Mouse (Mus musculus): ENCODE measurements around the gene Nckap1l. TPM values are rescaled to one million over a fixed set of nuclear protein-coding genes. Genes with fewer than 3 reads are reported as not detected.
"Not testable (repeated sequence)": the region's sequence is repeated elsewhere in the genome, so short reads cannot be mapped to it uniquely, and the experiment has no call there.

Gene Nckap1l
- total RNA-seq (2021) = 1 to 10 TPM; 6.9 to 8.7 TPM
- long read RNA-seq, experiment 1, full-length matches to known transcripts = 2 of 6 reads
- long read RNA-seq, experiment 1, partial matches to known transcripts = 2 of 6 reads
- long read RNA-seq, experiment 1, other reads (novel, unspliced or antisense) = 2 of 6 reads
- long read RNA-seq, experiment 2, full-length matches to known transcripts = 5 of 6 reads
- long read RNA-seq, experiment 2, partial matches to known transcripts = 0 of 6 reads
- long read RNA-seq, experiment 2, other reads (novel, unspliced or antisense) = 1 of 6 reads

GRCm38 (mm10) chr15:103453551-103454218 lies at the start of gene Nckap1l:
Gene Nckap1l, plus strand, starts transcription at chr15:103453794.
- peak in 1 of 2 experiments; percentile 16 for DNase-seq (ENCODE audit: low spot score in 2 of 2)

GRCm38 (mm10) chr15:103405586-103405985 lies 48.0 kb upstream of the Nckap1l start:
- not testable (repeated sequence) for H3K27ac ChIP-seq; H3K4me3 ChIP-seq; DNase-seq (ENCODE audit: low spot score in 2 of 2)

More at GRCm38 (mm10) chr15:103453551-103454218, at the start of gene Nckap1l:
- H3K4me3 ChIP-seq = no peak within 1 kb of the TSS
- TF ChIP-seq CTCF (conservative IDR thresholded peaks at IDR 0.05) = no peak
- no peak within 1 kb of the TSS for H3K27ac ChIP-seq

- Histone ChIP-seq H3K4me3 (no peak overlapping the region), H3K27ac (no peak overlapping the region)
- no peak for TF ChIP-seq CTCF (conservative IDR thresholded peaks at IDR 0.05)
- DNase-seq (ENCODE audit: low spot score in 2 of 2) = no peak
Observed at GRCm38 (mm10) chr15:103427017-103427416, 26.6 kb upstream of the Nckap1l start.

- Histone ChIP-seq H3K4me3 (no peak within 1 kb of the TSS), H3K27ac (no peak within 1 kb of the TSS)
- no peak for TF ChIP-seq CTCF (conservative IDR thresholded peaks at IDR 0.05)
- DNase-seq (ENCODE audit: low spot score in 2 of 2) = no peak
Observed at GRCm38 (mm10) chr15:103430241-103430640, 23.4 kb upstream of the Nckap1l start, which contains the start of gene Gtsf1. Gene Gtsf1, minus strand, starts transcription at chr15:103430470.

- H3K4me3 ChIP-seq; DNase-seq (ENCODE audit: low spot score in 2 of 2); H3K27ac ChIP-seq: not testable (repeated sequence)
Observed at GRCm38 (mm10) chr15:103445966-103446365, 7.6 kb upstream of the Nckap1l start.

- TF ChIP-seq CTCF (conservative IDR thresholded peaks at IDR 0.05) = no peak
- Histone ChIP-seq H3K4me3 (no peak within 1 kb of the TSS), H3K27ac (no peak within 1 kb of the TSS)
- no peak for DNase-seq (ENCODE audit: low spot score in 2 of 2)
Observed at GRCm38 (mm10) chr15:103448369-103448768, 5.2 kb upstream of the Nckap1l start, which contains the start of gene Gtsf2. Gene Gtsf2, minus strand, starts transcription at chr15:103448469.

GRCm38 (mm10) chr15:103454449-103454848 lies 855 bp downstream of the Nckap1l start:
- no peak for DNase-seq (ENCODE audit: low spot score in 2 of 2)

GRCm38 (mm10) chr15:103462539-103463261 lies 9.1 kb downstream of the Nckap1l start:
- TF ChIP-seq CTCF (conservative IDR thresholded peaks at IDR 0.05) = no peak
- H3K27ac ChIP-seq = no peak overlapping the region
- no peak for DNase-seq (ENCODE audit: low spot score in 2 of 2)

More at GRCm38 (mm10) chr15:103454449-103454848, 855 bp downstream of the Nckap1l start:
- TF ChIP-seq CTCF (conservative IDR thresholded peaks at IDR 0.05) = no peak
- Histone ChIP-seq H3K4me3 (no peak overlapping the region), H3K27ac (no peak overlapping the region)

GRCm38 (mm10) chr15:103471488-103472194 lies 18.0 kb downstream of the Nckap1l start:
- Histone ChIP-seq H3K27ac (no peak overlapping the region), H3K4me3 (no peak overlapping the region)
- no peak for DNase-seq (ENCODE audit: low spot score in 2 of 2)
- TF ChIP-seq CTCF (conservative IDR thresholded peaks at IDR 0.05) = no peak

More at GRCm38 (mm10) chr15:103462539-103463261, 9.1 kb downstream of the Nckap1l start:
- no peak overlapping the region for H3K4me3 ChIP-seq

- TF ChIP-seq CTCF (conservative IDR thresholded peaks at IDR 0.05) = no peak
- Histone ChIP-seq H3K4me3 (no peak overlapping the region), H3K27ac (no peak overlapping the region)
- no peak for DNase-seq (ENCODE audit: low spot score in 2 of 2)
Observed at GRCm38 (mm10) chr15:103472265-103472664, 18.7 kb downstream of the Nckap1l start.

- DNase-seq (ENCODE audit: low spot score in 2 of 2) = peak in 1 of 2 experiments; percentile 22
- no peak for TF ChIP-seq CTCF (conservative IDR thresholded peaks at IDR 0.05)
- Histone ChIP-seq H3K27ac (no peak overlapping the region), H3K4me3 (no peak overlapping the region)
Observed at GRCm38 (mm10) chr15:103473182-103473581, 19.6 kb downstream of the Nckap1l start.

- Histone ChIP-seq H3K27ac (no peak overlapping the region), H3K4me3 (no peak overlapping the region)
- TF ChIP-seq CTCF (conservative IDR thresholded peaks at IDR 0.05) = no peak
- DNase-seq (ENCODE audit: low spot score in 2 of 2) = no peak
Observed at GRCm38 (mm10) chr15:103473769-103474168, 20.2 kb downstream of the Nckap1l start.
